Mouse (Mus musculus) gastrocnemius, adult 2 months (tissue): ENCODE data around the gene Hist1h3g. TPM values are rescaled to one million over a fixed set of nuclear protein-coding genes. Genes with fewer than 3 reads are reported as not detected.
A peak's percentile ranks its signal among the peaks of the same experiment; 100 is the strongest.

Experiments
- DNase-seq: peaks from one replicate; pipeline ENCODE4 v3.0.0; 2022
- H3K27ac ChIP-seq: fragments of 200-600 bp; 2 replicates; pipeline ENCODE4 v1.8.1; 2022; ENCODE audit warnings: mild to moderate bottlenecking
- H3K4me3 ChIP-seq: fragments of 200-600 bp; 2 replicates; pipeline ENCODE4 v1.8.1; 2022; ENCODE audit warnings: mild to moderate bottlenecking, moderate library complexity
- CTCF ChIP-seq: fragments of 200-600 bp; IDR thresholded peaks from 2 replicates; pipeline ENCODE4 v1.8.1; 2022; ENCODE audit warnings: antibody characterized with exemption, mild to moderate bottlenecking, moderate library complexity
- intact Hi-C: fragments of 180-260 bp; cut with DNase I; formaldehyde crosslinking; loops from one replicate; pipeline ENCODE4 v1.15.1; 2025
- total RNA-seq, 2 experiments: library from RNA; stranded (reverse); gene quantifications; 2 replicates each; pipeline ENCODE4 v1.2.3; 2021

Hist1h3g gene
- total RNA-seq, 2 experiments from 2014 or later, result not detected

DNA sequence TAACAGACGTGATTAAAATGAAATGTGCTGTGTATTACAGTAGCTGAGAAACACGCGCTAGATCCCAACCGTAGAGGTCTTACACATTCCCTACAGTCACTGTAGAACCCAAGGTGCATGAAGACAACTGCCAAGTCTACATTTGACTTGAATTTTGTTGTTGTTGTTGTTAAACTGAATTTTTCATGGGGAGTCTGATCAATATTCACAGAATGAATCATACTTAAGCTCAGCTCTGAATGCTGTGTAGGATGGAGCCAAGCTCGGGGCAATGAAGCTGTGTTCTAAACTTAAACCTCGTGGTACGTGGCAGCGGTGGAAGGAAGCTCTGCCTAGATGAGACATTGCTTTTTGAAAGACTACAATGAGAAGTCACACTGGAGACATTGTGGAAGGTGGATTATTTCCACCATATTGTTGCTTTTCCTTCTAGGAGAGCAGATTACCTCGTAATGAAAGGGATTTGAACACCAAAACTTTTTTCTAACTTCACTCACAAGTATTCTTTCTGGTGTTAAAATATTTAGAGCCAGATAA, 33.1 kb upstream of the Hist1h3g start:
- DNase-seq, result no peak
- Histone ChIP-seq H3K4me3 (no peak overlapping the region), H3K27ac (no peak overlapping the region)
- TF ChIP-seq CTCF, result no peak
- intact Hi-C loops, result no loop called here

DNA sequence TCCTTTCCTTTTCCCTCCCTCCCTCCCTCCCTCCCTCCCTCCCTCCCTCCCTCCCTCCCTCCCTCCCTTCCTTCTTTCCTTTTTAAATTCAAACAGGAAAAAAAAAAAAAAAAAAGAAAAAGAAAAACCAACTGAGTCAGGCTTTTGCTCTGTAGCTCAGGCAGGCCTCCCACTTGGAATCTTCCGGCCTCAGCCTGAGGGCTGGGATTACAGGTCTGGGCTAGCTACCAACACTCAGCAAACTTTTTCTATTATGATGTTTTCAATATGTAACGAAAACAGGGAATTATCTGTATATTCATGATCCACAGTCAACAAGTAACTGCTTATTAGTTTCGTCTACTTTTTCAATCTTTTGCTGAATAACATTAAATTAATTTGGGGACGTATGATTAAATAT, 32.3 kb upstream of the Hist1h3g start:
- intact Hi-C loops, result no loop called here
- Histone ChIP-seq H3K27ac (no peak overlapping the region), H3K4me3 (no peak overlapping the region)
- DNase-seq, result no peak
- no peak for TF ChIP-seq CTCF

DNA sequence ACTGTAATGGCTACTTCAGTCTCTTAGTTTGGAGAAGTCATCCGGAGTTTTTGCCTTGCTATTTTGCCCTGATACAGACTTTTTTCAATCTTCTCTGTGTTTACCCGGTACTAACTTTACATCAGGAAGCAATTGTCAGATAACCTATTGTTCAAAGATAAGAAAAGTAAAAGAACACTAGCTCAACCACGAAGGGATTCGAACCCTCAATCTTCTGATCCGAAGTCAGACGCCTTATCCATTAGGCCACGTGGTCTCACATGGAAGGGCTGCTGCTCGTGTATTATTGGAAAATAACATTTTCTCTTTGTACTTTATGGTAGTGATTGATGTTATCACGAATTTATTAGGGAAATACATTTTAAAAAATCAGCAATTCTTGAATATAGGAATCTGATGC, 31.4 kb upstream of the Hist1h3g start:
- no peak for TF ChIP-seq CTCF
- intact Hi-C loops, result no loop called here
- no peak for DNase-seq
- H3K4me3 ChIP-seq, result no peak overlapping the region
- H3K27ac ChIP-seq, result no peak overlapping the region

DNA sequence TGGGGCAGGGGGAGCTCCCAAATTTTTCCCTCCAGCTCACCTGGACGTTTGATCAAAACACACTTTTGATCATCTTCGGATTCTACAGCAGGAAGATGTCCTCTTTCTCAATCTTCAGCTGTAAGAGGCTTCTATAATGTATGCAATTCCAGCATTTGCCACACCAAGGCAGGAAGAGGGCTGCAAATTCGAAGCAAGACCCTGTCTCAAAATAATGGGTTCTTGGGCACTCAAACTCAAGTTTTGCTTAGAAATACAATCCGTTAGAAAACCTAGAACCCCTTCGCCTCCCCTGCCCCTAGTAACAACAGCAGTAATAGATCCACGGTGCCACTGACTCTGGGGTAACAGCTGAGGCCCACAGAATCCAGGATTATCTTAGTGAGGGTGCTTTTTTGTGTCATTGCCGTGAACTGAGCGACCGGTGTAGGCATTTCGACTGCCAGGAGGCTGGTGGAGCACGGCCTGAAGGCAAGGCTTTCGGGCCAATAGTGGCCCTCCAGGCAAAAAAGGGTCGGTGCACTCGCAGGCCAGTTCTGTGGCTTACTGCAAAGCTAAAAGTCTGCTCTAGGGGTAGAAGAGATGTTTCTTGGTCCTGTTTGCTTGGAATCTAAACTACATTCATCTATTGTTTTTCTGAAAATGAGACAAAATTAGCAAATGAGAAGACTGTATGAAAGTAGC, 29.4 kb upstream of the Hist1h3g start:
- no peak for TF ChIP-seq CTCF
- no peak overlapping the region for H3K27ac ChIP-seq
- H3K4me3 ChIP-seq, result peak overlapping the region; percentile 57
- intact Hi-C loops, result no loop called here
- no peak for DNase-seq

DNA sequence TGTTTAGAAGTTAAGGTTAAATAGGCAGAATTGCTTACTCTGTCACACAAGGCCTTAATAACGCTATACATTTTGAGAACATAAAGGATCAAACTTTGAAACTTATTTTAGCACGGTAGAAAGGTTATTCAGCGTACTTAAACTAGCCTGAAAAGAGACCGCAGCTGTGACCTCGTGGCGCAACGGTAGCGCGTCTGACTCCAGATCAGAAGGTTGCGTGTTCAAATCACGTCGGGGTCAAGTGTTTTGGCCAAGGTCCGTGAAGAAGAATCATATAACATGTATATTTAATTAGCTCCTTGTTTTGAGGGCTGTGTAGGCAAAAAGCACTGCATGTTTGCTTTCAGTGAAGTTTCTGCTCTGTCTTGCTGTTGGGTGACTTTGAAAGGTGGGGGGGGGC, 28.9 kb upstream of the Hist1h3g start:
- TF ChIP-seq CTCF, result no peak
- Histone ChIP-seq H3K4me3 (peak overlapping the region; percentile 57), H3K27ac (no peak overlapping the region)
- intact Hi-C loops, result no loop called here
- peak; percentile 25 for DNase-seq

DNA sequence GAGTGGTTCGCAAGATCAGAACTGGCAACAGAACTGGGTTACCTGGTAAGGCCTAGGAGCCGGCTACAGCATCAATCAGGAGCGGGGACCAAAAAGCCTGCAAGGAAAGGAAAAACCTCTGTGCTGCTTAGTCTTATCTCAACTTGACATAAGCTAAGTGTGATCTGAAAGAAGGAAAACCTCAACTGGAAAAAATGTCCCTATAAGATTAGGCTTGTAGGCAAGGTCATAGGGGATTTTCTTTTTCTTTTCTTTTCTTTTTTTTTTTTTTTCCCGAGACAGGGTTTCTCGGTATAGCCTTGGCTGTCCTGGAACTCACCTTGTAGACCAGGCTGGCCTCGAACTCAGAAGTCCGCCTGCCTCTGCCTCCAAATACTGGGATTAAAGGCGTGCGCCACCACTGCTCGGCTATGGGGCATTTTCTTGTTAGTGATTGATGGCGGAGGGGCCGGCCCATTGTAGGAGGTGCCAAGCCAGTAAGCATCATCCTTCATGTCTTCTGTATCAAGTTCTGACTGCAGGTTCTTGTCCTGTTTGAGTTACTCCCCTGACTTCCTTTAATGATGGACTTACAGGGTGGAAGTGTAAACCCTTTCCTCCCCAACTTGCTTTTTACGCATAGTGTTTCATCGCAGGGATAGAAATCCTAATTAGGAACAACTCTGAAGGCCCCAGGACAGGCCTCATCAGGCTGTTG, 28.3 kb upstream of the Hist1h3g start:
- no peak for DNase-seq
- intact Hi-C loops, result no loop called here
- TF ChIP-seq CTCF, result no peak
- Histone ChIP-seq H3K4me3 (no peak overlapping the region), H3K27ac (no peak overlapping the region)

DNA sequence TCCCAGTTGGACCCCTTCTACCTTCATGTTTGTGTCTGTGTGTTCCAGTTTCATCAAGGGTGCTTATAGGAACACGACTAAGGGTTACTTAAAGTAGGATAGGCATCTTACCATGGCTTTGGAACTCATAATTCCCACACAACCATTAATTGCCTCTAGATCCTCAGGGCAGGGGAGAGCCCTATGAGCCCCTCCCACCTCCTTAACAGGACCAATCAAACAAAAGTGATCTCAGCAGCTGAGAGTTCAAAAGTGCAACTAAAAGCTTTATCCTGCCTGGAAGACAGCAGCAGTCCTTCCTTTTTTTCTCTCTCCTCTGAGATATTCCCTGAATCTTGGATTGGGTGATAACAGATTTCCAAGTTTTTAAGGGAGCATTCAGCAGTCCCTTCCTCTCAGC, 25.1 kb upstream of the Hist1h3g start:
- no peak for DNase-seq
- TF ChIP-seq CTCF, result no peak
- intact Hi-C loops, result loop anchor here (10.0 kb wide), 1 partner anchor 1565 kb away; the partner anchor contains the start of gene Zfp184
- Histone ChIP-seq H3K4me3 (no peak overlapping the region), H3K27ac (no peak overlapping the region)

DNA sequence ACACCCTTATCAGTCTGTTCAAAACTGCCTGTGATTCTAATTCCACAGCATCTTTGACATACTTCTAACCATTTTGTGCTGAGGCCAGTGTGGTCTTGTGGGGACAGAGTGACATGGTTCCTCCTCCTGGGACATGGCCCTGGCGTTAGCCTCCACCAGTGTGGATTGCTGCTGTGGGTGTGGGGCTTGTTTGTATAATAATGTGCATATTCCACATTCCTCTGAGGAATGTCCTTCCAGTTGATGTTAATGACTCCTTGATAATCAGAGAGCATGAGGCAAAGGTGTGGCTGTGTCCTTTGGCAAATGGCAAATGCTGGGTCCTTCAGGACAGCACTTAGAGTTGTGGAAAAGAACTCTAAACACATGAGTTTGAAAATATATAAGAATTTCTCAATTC, 21.7 kb upstream of the Hist1h3g start:
- no peak overlapping the region for H3K27ac ChIP-seq
- no peak for TF ChIP-seq CTCF
- no peak for DNase-seq
- intact Hi-C loops, result loop anchor here (10.0 kb wide), 1 partner anchor 1569 kb away; the partner anchor contains the start of gene Zfp184
- H3K4me3 ChIP-seq, result no peak overlapping the region

DNA sequence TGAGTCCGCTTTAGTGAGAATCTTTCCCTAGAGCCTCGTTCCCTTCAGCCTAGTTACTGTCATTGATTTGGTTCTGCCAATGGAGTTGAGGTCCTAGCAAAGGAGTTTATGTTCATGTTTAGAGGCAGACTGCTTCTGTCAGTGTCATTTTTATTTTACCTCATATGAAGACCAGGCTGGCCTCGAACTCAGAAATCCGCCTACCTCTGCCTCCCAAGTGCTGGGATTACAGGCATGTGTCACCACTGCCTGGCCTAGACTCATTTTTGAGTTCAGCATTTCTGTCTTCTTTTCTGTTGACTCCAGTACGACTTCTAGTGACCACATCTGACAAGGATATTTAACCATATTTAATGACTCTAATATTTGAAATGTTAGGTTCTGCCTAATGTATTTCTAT, 19.9 kb upstream of the Hist1h3g start:
- Histone ChIP-seq H3K4me3 (no peak overlapping the region), H3K27ac (no peak overlapping the region)
- DNase-seq, result no peak
- intact Hi-C loops, result loop anchor here (5.0 to 10.0 kb wide), 2 partner anchors 1493 to 1570 kb away; partner anchors contain the start of gene Zfp184
- TF ChIP-seq CTCF, result no peak

DNA sequence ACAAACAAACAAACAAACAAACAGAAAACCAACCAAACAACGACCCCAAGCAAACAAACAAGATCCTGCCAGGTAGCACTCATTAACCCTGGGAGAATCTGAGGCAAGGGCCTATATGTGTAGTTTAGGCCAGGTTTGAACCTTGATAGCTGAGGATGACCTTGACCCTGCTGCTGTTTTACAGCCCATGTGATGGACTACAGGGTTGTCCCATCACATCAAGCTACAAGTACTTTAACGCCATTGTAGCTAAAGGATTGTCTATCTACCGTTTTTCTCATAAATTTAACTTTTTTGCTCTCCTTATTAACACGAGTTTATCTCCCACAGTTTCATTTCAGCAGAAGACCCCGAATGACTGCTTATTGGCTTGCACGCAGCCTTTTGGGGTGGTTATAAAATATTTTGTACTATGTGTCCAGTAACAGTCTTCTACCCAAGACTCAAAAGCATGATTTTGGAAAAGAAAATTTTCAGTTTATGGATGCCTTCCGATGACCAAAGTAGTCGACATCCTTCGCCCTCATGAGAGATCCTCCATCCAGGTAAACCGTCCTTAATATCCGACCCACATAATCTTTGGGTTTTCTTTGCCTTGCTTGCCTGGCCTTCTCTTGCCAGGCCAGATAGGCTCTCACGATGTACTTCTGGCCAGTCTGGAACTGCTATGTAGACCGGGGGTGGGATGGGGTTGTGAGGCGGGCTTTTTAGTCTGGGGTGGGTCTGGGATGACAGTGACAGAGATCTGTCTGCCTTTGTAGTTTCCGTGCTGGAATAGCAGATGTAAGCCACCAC, 19.2 kb upstream of the Hist1h3g start:
- Histone ChIP-seq H3K27ac (no peak overlapping the region), H3K4me3 (peak overlapping the region; percentile 78)
- no peak for TF ChIP-seq CTCF
- no peak for DNase-seq
- intact Hi-C loops, result loop anchor here (2.0 to 10.0 kb wide), 3 partner anchors 69 to 1571 kb away; partner anchors contain the start of gene Zfp184

DNA sequence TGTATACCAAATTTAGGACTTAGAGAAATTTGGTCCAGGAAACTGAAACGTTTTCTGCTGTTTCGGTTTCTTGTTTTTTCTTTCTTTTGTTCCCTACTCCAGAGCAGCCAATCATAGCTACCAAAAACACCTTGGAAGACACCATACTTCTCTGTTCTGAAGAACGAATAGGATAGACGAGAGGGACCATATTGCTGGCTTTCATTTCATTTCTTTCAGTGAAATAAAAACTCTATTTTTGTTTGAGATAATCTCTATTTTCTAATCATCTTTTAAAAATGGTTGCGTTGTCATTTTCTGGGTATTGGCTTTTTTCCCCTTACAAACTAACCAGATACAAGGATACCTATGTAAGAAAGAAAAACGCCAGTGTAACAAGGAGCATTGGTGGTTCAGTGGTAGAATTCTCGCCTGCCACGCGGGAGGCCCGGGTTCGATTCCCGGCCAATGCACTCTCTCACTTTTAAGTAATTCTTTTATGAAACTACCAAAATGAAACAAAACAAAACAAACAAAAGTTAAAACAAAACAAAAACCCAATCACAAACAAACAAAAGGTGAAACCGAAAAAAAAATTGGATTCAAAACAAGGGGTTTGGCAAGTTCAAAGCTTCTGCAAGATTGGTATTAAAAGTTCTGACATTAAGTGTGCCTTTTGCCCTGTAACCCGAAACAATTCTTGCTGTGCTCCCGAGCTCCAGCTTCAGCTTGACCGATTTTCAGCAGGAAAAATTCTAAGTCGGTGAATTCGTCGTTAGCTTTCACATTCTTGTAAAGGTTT, 18.2 kb upstream of the Hist1h3g start:
- peak overlapping the region; percentile 78 for H3K4me3 ChIP-seq
- peak; percentile 71 for DNase-seq
- intact Hi-C loops, result loop anchor here (2.0 to 10.0 kb wide), 3 partner anchors 70 to 1572 kb away; partner anchors contain the start of gene Zfp184
- H3K27ac ChIP-seq, result peak overlapping the region; percentile 82
- TF ChIP-seq CTCF, result no peak
